Mouse (Mus musculus) CH12.LX (cell line): ENCODE measurements around the gene Serinc5.

Experiments used
- CHD2 ChIP-seq: IDR thresholded peaks from 2 replicates; pipeline ENCODE4 v1.6.1; 2011; ENCODE audit warnings: low read length, improper control_type of control experiment
- CTCF ChIP-seq, 2 experiments: IDR thresholded peaks in 1 of 2; conservative IDR thresholded peaks in 1 of 2; 2 replicates each; pipeline ENCODE4 v1.5.1; 2011 to 2012; ENCODE audit warnings: low read depth in 2 of 2, low read length in 2 of 2, improper control_type of control experiment in 1 of 2, inconsistent platforms in 1 of 2, mild to moderate bottlenecking in 1 of 2, moderate library complexity in 1 of 2
- E2F4 ChIP-seq: IDR thresholded peaks from 2 replicates; pipeline ENCODE4 v1.6.1; 2011; ENCODE audit warnings: low read depth, low read length, improper control_type of control experiment; ENCODE audit not compliant: insufficient replicate concordance
- ETS1 ChIP-seq: conservative IDR thresholded peaks from 2 replicates; pipeline ENCODE4 v1.6.1; 2012; ENCODE audit warnings: low read depth, mild to moderate bottlenecking, inconsistent platforms, low read length, improper control_type of control experiment, moderate library complexity
- GABPA ChIP-seq: IDR thresholded peaks from 2 replicates; pipeline ENCODE4 v1.6.1; 2012; ENCODE audit warnings: low read depth, low read length, improper control_type of control experiment, inconsistent platforms; ENCODE audit not compliant: insufficient replicate concordance
- HCFC1 ChIP-seq: IDR thresholded peaks from 2 replicates; pipeline ENCODE4 v1.6.1; 2012; ENCODE audit warnings: low read depth, mild to moderate bottlenecking, inconsistent platforms, low read length, improper control_type of control experiment
- JUND ChIP-seq: conservative IDR thresholded peaks from 2 replicates; pipeline ENCODE4 v1.6.1; 2011; ENCODE audit warnings: low read depth, low read length, improper control_type of control experiment
- POLR2A ChIP-seq: IDR thresholded peaks from 2 replicates; pipeline ENCODE4 v1.6.1; 2011; ENCODE audit warnings: low read depth, mild to moderate bottlenecking, improper control_type of control experiment, low read length
- ZKSCAN1 ChIP-seq: IDR thresholded peaks from 2 replicates; pipeline ENCODE4 v1.6.1; 2012; ENCODE audit warnings: low read depth, inconsistent platforms, low read length, improper control_type of control experiment, borderline replicate concordance

DNA sequence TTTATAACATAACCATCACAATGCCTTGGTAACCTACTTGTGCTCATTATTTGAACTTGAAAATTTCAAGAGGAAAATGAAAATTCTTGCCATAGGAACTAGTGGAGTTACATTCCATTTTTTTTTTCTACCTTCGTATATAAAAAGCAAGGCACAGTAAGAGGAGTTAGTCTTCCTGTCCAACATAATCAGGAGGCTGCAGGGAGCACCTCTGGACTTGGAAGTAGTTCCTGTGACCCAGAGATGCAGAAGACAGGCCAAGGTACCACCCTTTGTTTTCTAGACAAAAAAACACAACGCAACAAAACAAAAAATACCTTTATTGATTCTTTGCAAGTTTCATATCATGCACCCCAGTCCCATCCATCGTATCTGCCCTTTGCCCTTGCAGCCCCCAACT lies 16.0 kb upstream of the Serinc5 start:
- TF ChIP-seq E2F4 (no peak), HCFC1 (no peak), CHD2 (no peak), CTCF (conservative IDR thresholded peaks at IDR 0.05 in 1 of 2, IDR thresholded peaks at IDR 0.05 in 1 of 2; ENCODE audit: low read depth in 2 of 2, low read length in 2 of 2) (no peak), JUND (no peak), ZKSCAN1 (no peak), ETS1 (no peak), POLR2A (no peak), GABPA (no peak)
